Mouse (Mus musculus): ENCODE data around the gene Agps. TPM values are rescaled to one million over a fixed set of nuclear protein-coding genes. Genes with fewer than 3 reads are reported as not detected.

Agps gene
- polyA plus RNA-seq, 1 experiment from 2014 or later = 37.9 TPM

DNA sequence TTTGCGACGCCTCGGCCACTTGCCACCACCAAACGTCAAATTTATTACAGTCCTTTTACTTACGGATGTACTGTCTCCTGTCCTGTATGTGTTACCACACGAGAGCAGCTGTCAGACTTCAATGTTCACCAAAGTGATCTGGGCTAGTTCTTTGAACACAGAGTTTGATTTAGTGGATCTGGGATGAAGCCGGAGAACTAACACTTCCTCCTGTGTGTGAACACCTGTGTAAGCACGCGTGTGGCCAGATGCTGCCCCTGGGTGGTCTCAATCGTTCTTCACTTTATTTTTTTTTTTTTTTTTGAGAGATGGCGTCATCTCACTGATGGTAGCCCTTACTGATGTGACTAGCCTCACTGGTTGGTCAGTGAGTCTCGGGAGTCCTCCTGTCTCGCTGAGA is 17.1 kb upstream of the Agps start:
- peaks cover 5% of the 10 kb centered on the region; the same call in 1 of the 2 replicates for H3K4me1 ChIP-seq
- no peaks in the 10 kb centered on the region for H3K27me3 ChIP-seq
- 44% methylated on average over 13 of the region's 13 CpGs for WGBS
- H3K4me2 ChIP-seq (replicated peaks) = no peak overlapping the region
- H3K27ac ChIP-seq = no peak overlapping the region
- H3K36me3 ChIP-seq = no peaks in the 10 kb centered on the region
- ATAC-seq (ENCODE audit: low FRiP score, low read depth) = no peak
- no peak overlapping the region for H3K4me3 ChIP-seq
- H3K9ac ChIP-seq = no peak overlapping the region
- H3K9me3 ChIP-seq = no peaks in the 10 kb centered on the region

GRCm38 (mm10) chr2:75815521-75815920 is 16.5 kb upstream of the Agps start:
- WGBS = 73% methylated on average over 8 of the region's 8 CpGs
- Histone ChIP-seq H3K4me3 (no peak overlapping the region), H3K27ac (no peak overlapping the region), H3K9ac (no peak overlapping the region), H3K27me3 (no peaks in the 10 kb centered on the region), H3K4me1 (peaks cover 5% of the 10 kb centered on the region; the same call in 1 of the 2 replicates), H3K9me3 (no peaks in the 10 kb centered on the region), H3K36me3 (no peaks in the 10 kb centered on the region), H3K4me2 (replicated peaks) (no peak overlapping the region)
- no peak for ATAC-seq (ENCODE audit: low FRiP score, low read depth)

DNA sequence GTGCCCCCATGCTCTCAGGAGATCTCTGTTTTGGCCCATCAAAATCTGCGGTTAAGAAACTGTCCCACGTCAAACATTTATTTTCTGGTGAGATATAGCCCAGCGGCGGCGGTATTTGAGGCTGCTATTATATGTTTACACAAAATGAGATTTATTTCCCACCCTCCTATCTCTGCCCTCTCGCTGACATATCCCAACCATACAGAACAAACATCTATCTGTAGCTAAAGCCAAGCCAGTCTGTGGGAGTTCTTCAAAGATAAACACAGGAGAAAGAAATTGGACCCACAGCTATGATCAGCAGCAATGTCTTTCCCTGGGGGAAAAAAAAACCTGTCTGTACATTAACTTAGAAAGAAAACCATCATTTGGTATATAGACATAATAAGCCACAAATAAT is 15.3 kb upstream of the Agps start:
- H3K27me3 ChIP-seq = no peaks in the 10 kb centered on the region
- ATAC-seq (ENCODE audit: low FRiP score, low read depth) = no peak
- WGBS = 86% methylated on average over 6 of the region's 6 CpGs

GRCm38 (mm10) chr2:75818719-75819118 is 13.3 kb upstream of the Agps start:
- WGBS = 83% methylated on average over 7 of the region's 7 CpGs
- H3K36me3 ChIP-seq = no peaks in the 10 kb centered on the region

More for the DNA sequence above, 15.3 kb upstream of the Agps start:
- H3K4me3 ChIP-seq = no peak overlapping the region
- no peaks in the 10 kb centered on the region for H3K36me3 ChIP-seq
- peaks cover 5% of the 10 kb centered on the region; the same call in 1 of the 2 replicates for H3K4me1 ChIP-seq
- H3K27ac ChIP-seq = no peak overlapping the region
- no peak overlapping the region for H3K4me2 ChIP-seq (replicated peaks)
- H3K9me3 ChIP-seq = no peaks in the 10 kb centered on the region
- H3K9ac ChIP-seq = no peak overlapping the region

DNA sequence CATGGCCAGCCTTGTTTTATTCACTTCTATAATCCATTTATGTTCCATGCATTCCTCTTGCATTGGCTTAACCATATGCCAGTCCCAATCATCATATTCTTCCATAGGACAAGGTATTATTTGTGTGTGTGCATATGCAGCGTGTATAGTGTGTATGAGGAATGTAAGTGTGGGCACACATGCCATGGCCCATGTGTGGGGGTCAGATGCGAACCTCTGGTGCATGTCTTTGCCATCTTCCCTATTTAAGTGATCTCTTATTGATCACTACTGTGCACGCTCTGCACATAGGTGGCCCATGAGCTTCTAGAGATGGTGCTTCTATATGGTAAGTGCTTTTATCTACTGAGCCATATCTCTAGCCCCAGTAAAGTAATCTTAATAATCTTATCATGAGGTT is 12.2 kb upstream of the Agps start:
- Histone ChIP-seq H3K4me3 (no peak overlapping the region), H3K4me1 (peaks cover 7% of the 10 kb centered on the region; the same call in 1 of the 2 replicates), H3K9ac (no peak overlapping the region), H3K27ac (no peak overlapping the region), H3K9me3 (no peaks in the 10 kb centered on the region), H3K36me3 (no peaks in the 10 kb centered on the region), H3K27me3 (no peaks in the 10 kb centered on the region), H3K4me2 (replicated peaks) (no peak overlapping the region)
- 90% methylated on average over 3 of the region's 3 CpGs for WGBS
- no peak for ATAC-seq (ENCODE audit: low FRiP score, low read depth)

More at GRCm38 (mm10) chr2:75818719-75819118, 13.3 kb upstream of the Agps start:
- ATAC-seq (ENCODE audit: low FRiP score, low read depth) = no peak
- Histone ChIP-seq H3K4me1 (peaks cover 5% of the 10 kb centered on the region; the same call in 1 of the 2 replicates), H3K4me2 (replicated peaks) (no peak overlapping the region), H3K27ac (no peak overlapping the region), H3K9ac (no peak overlapping the region), H3K9me3 (no peaks in the 10 kb centered on the region), H3K27me3 (no peaks in the 10 kb centered on the region), H3K4me3 (no peak overlapping the region)

DNA sequence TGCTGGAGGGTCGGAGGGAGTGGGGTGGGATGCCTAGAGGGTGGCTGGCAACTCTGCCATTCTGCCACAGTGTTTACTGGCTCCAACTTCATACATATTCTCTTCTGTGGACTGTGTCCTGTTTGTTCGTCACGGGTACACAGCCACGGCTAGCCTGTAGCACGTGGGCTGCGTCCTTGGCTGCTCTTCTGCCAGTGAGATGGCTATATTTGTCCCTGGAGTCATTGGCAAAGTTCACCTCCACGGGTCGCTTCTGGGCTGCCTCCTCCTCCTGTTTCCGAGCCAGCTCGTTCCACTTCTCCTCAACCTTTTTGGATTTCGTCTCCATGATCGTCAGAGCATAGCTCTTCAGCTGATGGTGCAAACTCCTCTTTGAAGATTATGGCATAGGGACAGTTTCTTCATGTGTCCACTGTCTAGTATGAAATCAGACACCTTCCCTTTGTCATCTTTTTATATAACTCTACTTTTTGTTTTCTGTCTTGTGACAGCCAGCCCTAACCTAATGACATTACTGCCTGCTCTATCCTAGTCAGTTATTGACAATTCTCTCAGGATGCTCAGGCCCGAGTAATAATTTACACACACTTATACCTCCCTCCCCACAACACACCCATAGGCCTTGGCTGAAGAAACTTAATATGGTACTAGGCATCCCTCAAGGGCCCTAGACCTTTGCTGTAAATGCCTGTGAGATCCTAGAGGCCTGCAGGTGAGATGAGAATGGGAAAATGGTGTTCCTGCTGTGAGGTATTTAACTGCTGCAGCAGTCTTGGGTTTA is 9.8 kb upstream of the Agps start:
- Histone ChIP-seq H3K4me3 (no peak overlapping the region), H3K36me3 (no peaks in the 10 kb centered on the region), H3K9me3 (no peaks in the 10 kb centered on the region), H3K27me3 (no peaks in the 10 kb centered on the region), H3K4me2 (replicated peaks) (no peak overlapping the region), H3K9ac (no peak overlapping the region), H3K27ac (no peak overlapping the region), H3K4me1 (0 out of 2 replicates have a peak, but pooled peaks cover 3% of the 10 kb centered on the region)
- WGBS = 90% methylated on average over 13 of the region's 13 CpGs
- no peak for ATAC-seq (ENCODE audit: low FRiP score, low read depth)

- Histone ChIP-seq H3K4me2 (replicated peaks) (no peak overlapping the region), H3K4me3 (no peak overlapping the region), H3K36me3 (no peaks in the 10 kb centered on the region), H3K9ac (no peak overlapping the region), H3K27ac (no peak overlapping the region), H3K9me3 (no peaks in the 10 kb centered on the region), H3K4me1 (0 out of 2 replicates have a peak, but pooled peaks cover 3% of the 10 kb centered on the region), H3K27me3 (no peaks in the 10 kb centered on the region)
- WGBS = 59% methylated on average over 7 of the region's 7 CpGs
- ATAC-seq (ENCODE audit: low FRiP score, low read depth) = no peak
These were observed 8.2 kb upstream of the Agps start for GRCm38 (mm10) chr2:75823736-75824135.

DNA sequence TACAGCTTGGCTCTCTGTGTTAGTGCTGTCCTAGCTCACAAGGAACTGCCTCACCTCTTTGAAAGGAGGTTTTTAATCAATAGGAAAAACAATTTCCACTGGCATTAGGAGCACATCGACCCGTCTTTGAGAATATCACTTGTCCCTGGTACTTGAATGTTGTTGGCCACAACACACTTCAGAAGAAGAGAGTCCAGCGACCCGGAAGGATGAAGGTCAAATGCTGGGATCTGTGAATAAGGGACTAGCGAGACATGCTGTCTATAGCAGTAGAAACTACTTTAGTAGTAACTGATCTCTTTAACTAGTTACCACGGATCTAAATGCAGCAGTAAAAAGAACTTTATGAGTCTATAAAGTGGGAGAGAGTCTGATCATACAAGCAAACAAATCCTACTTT is 7.8 kb upstream of the Agps start:
- Histone ChIP-seq H3K36me3 (no peaks in the 10 kb centered on the region), H3K4me3 (no peak overlapping the region), H3K27me3 (no peaks in the 10 kb centered on the region), H3K4me1 (0 out of 2 replicates have a peak, but pooled peaks cover 3% of the 10 kb centered on the region), H3K27ac (no peak overlapping the region), H3K9ac (no peak overlapping the region), H3K9me3 (no peaks in the 10 kb centered on the region), H3K4me2 (replicated peaks) (no peak overlapping the region)
- ATAC-seq (ENCODE audit: low FRiP score, low read depth) = no peak
- WGBS = 39% methylated on average over 6 of the region's 6 CpGs

GRCm38 (mm10) chr2:75824846-75825245 is 7.1 kb upstream of the Agps start:
- no peaks in the 10 kb centered on the region for H3K36me3 ChIP-seq
- no peak overlapping the region for H3K4me3 ChIP-seq
- H3K9ac ChIP-seq = no peak overlapping the region
- no peaks in the 10 kb centered on the region for H3K9me3 ChIP-seq
- H3K4me1 ChIP-seq = 0 out of 2 replicates have a peak, but pooled peaks cover 3% of the 10 kb centered on the region
- 21% methylated on average over 3 of the region's 3 CpGs for WGBS
- ATAC-seq (ENCODE audit: low FRiP score, low read depth) = no peak
- H3K27me3 ChIP-seq = no peaks in the 10 kb centered on the region
- H3K4me2 ChIP-seq (replicated peaks) = no peak overlapping the region
- no peak overlapping the region for H3K27ac ChIP-seq

DNA sequence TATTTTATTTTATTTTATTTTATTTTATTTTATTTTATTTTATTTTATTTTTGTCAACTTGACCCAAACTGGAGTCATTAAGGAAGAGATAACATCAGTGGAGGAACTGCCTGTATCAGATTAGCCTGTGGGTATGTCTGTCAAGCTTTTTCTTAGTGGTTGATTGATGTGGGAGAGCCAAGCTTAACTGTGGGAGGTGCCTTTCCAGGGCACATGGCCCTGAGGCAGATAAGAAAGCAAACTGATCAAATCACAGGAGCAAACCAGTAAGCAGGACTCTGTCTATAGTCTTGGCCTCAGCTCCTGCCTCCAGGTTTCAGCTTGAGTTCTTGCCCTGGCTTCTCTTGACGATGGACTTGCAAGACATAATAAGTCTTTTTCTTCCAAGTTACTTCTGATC is 6.4 kb upstream of the Agps start:
- Histone ChIP-seq H3K27ac (no peak overlapping the region), H3K9me3 (no peaks in the 10 kb centered on the region), H3K9ac (no peak overlapping the region), H3K27me3 (no peaks in the 10 kb centered on the region), H3K4me2 (replicated peaks) (no peak overlapping the region), H3K4me1 (0 out of 2 replicates have a peak, but pooled peaks cover 3% of the 10 kb centered on the region), H3K36me3 (no peaks in the 10 kb centered on the region), H3K4me3 (no peak overlapping the region)
- 60% methylated on average over 1 of the region's 1 CpGs for WGBS
- ATAC-seq (ENCODE audit: low FRiP score, low read depth) = no peak

GRCm38 (mm10) chr2:75828931-75829610 is 2.9 kb upstream of the Agps start:
- WGBS = 80% methylated on average over 8 of the region's 8 CpGs
- no peak overlapping the region for H3K4me2 ChIP-seq (replicated peaks)
- H3K4me3 ChIP-seq = no peak overlapping the region
- no peaks in the 10 kb centered on the region for H3K9me3 ChIP-seq
- ATAC-seq (ENCODE audit: low FRiP score, low read depth) = no peak
- H3K4me1 ChIP-seq = peaks cover 15% of the 10 kb centered on the region
- no peak overlapping the region for H3K27ac ChIP-seq
- no peaks in the 10 kb centered on the region for H3K27me3 ChIP-seq
- no peaks in the 10 kb centered on the region for H3K36me3 ChIP-seq
- no peak overlapping the region for H3K9ac ChIP-seq

GRCm38 (mm10) chr2:75830233-75830632 is 1.7 kb upstream of the Agps start:
- no peak overlapping the region for H3K4me3 ChIP-seq
- ATAC-seq (ENCODE audit: low FRiP score, low read depth) = no peak
- H3K36me3 ChIP-seq = no peaks in the 10 kb centered on the region
- H3K4me1 ChIP-seq = peaks cover 21% of the 10 kb centered on the region
- H3K27me3 ChIP-seq = no peaks in the 10 kb centered on the region
- 93% methylated on average over 7 of the region's 7 CpGs for WGBS
- H3K9ac ChIP-seq = no peak overlapping the region
- no peak overlapping the region for H3K4me2 ChIP-seq (replicated peaks)
- H3K27ac ChIP-seq = no peak overlapping the region
- no peaks in the 10 kb centered on the region for H3K9me3 ChIP-seq

All from limb, embryonic 13.5 days (tissue).